Mouse (Mus musculus): ENCODE data around the gene Vmn1r217.
"Not testable (repeated sequence)": the region's sequence is repeated elsewhere in the genome, so short reads cannot be mapped to it uniquely, and the experiment has no call there.

The Vmn1r217 gene

DNA sequence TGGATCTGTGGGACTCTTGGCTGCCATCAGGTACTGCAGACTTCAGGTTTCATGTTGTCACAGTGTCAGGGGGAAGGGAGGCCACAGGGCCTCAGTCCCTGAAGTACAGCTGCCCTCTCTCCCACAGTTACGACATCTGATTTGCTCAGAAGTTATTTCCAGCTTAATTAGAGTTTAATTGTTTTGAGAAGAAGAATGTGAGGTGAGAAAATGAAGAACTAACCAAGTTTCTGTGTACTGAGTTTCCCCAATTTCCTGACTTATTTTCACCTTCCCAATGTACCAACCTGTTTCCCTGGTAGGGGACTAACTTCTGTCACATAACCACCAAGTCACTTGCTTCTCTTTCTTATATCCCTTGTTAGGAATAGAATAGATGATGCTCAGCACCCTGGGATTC, at the start of gene Vmn1r217:
Vmn1r217 (minus strand) TSS at position 101 of the 400 bp plus-strand sequence.
- DNase-seq (ENCODE audit: low spot score in 2 of 2) = not testable (repeated sequence)

DNA sequence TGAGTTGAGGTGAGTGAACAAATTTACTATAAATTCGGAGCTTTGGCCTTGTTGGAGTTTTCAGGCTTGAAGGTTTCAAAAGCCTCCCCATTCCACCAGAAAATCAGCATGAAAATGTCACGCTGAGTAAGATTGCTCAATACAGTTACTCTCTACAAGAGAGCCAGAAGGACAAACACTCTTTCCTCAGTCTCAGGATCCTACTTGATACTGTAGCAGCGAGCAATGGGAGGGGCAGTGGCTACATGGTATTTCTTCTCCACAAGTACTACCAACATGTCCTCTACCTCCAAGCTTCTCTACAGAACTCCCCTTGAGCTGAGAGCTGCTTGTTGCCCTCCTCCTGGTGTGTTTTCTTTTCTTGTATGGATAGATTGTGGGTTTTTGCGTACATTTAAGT, 48.4 kb upstream of the Vmn1r217 start:
- not testable (repeated sequence) for DNase-seq (ENCODE audit: low spot score in 2 of 2)

DNA sequence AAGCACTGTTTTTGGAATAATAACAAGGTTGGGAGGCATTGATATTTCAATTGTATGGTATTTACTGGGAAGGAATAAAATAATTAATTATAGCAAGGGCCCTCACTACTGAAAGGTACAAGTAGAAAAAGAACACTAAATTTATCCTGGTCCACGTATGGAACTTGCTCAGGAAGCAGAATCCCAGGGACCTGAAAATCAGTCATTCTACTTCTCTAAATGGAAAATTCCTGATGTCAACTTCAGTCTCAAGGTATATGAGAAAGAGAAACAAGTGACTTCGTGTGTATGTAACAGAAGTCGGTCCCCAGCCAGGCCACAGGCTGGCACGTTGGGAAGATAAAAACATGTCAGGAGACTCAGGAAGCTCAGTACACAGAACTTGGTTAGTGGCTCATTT, 41.0 kb upstream of the Vmn1r217 start, which contains the start of gene Vmn1r219:
Vmn1r219 (plus strand) TSS at position 301 of the 400 bp plus-strand sequence.
- DNase-seq (ENCODE audit: low spot score in 2 of 2) = no peak

DNA sequence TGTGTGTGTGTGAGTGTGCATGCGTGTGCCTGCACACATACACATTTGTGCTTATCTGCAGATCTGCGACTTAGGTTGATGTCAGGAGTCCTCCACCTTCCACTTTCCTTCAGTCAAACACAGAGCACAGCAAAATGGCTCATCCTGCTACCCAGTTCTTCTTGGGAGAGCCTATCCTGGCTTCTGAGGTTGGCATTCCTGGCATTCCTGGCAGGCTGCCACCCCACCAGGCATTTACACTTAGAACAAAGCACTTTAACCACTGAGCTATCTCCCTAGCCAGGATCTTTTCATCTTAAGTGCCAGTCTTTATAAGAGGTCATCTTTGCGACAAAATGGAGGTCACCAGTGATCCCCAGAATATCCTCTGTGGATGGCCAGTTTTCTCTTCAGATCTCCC, 39.8 kb upstream of the Vmn1r217 start:
- no peak for DNase-seq (ENCODE audit: low spot score in 2 of 2)

DNA sequence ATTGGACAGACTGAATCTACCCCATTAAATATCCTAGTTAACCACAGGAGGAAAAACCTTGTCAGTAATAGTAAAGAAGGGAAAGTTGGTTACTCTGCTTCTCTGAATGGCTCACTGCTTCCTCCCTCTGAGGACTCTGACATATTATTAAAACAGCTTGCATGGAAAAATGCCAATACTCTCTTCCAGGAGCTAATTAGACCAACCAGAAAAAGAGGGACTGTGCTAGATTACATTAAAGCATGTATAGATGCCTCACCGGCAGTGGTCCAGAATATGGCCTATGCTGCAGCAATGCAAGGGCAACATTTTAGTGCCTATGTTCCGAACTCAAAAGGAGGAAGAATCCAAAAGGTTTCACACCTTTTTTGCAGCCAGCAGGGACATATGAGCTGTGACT, 20.9 kb upstream of the Vmn1r217 start:
- no peak for DNase-seq (ENCODE audit: low spot score in 2 of 2)

DNA sequence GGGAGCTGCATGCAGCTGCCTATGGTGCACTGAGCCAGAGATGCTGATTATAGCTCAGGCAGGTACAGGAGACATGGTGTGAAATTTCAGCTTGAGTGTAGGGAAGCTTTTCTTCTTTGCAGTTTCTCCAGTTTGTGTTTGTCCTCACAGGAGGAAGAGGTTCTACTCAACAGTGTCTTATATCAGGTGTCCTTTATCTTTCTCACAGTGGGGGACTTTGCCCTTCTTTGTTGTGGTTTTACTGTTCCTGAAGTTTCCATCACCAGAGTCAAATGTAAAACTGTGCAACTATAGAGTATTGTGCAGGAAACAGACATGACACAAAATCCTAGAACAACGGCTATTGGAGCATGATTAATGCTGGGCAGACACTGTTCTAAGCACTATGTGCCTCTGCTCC, 15.5 kb upstream of the Vmn1r217 start:
- no peak for DNase-seq (ENCODE audit: low spot score in 2 of 2)

DNA sequence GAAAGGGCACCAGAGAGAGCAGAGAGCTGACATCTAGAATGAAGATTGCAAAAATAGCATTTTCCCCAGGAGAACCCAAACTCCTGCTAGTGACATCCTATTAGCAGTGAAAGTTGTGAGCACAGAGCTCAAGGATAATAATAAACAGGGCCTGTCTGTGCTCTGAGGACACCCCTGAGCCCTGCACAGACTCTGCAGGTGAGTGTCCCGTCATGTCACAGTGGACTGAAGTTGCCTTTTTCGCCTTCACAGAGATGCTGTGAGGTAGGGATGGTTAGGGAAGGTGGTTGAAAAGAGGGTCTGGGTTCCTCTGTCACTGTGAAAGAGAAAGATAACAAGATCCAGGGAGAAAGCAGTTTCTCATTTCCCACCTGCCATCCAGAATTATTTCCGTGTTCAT, 15.1 kb upstream of the Vmn1r217 start, which contains the start of gene Vmn1r218:
Vmn1r218 (plus strand) TSS at position 57 of the 400 bp plus-strand sequence.
- no peak for DNase-seq (ENCODE audit: low spot score in 2 of 2)

DNA sequence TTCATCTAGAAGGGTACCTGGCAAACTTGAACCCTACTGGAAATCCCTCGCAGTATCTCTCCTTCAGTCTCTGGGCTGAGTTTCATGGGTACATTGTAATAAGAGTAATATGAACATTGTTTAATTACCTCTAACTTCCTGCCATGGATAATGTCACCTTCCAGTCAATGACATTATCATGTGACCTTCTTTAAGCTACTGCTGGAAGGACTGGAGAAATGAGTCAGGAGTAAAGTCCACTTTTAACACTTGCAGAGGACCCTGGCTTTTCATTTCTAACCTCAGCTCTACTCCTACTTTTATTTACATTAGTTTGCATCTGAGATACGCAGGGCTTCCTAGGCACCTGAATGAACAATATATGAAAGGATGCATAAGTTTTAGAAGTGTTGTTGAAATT, 2.6 kb upstream of the Vmn1r217 start:
- no peak for DNase-seq (ENCODE audit: low spot score in 2 of 2)

DNA sequence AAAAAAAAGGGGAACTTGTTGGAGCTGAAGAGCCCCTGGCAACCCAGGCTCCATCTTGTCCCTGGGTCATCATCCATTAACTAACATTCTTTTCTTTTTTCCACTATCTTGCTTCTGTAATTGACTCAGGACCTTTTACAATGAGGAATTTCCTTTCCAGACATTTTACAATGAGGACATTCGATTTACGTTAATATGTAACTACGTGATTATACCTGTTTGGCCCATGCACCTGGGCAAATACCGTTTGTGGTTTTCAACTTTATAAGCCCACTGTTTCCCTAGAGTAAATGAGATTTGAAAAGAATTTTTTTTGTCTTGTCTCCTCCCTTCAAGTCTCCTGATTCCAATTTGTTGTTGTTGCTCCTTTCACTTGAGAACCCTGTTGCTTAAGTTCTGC, 23.6 kb downstream of the Vmn1r217 start:
- DNase-seq (ENCODE audit: low spot score in 2 of 2) = no peak

DNA sequence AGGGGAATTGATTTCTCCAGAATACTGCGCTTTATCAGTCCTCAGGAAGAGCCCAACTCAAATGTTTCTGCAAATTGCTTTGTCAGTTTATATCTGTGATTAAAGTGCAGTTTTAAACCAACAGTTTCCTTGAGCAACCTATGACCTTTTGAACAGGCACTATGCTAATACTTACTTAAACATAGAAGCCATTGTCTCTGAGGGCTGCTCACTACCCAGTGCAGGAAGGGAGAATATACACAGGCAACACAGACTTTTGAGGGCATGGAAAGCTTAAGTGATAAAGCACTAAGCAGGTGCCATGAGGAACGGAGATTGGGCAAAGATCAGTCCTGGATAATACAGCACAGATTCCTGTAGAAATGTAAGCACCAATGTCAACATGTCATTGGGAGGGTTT, 48.7 kb downstream of the Vmn1r217 start:
- DNase-seq (ENCODE audit: low spot score in 2 of 2) = no peak

DNA sequence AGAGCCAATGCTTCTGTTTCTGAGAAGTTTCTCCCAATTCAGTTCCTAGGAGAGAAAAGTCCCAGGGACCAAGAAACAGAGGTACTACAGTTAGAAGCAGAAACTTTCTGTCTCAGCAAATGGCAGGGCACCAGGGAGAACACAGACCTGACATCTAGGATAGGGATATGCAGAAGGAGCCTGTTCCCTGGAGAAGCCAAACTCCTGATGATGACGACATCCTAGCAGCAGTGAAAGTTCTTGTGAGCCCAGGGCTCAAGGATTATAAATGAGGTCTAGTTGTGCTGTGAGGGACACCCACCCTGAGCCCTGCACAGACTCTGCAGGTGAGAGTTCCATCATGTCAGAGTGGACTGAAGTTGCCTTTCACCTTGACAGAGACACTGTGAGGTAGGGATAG, 50.3 kb downstream of the Vmn1r217 start, which contains the start of gene Vmn1r215:
Vmn1r215 (plus strand) TSS at position 301 of the 400 bp plus-strand sequence.
- no peak for DNase-seq (ENCODE audit: low spot score in 2 of 2)

DNA sequence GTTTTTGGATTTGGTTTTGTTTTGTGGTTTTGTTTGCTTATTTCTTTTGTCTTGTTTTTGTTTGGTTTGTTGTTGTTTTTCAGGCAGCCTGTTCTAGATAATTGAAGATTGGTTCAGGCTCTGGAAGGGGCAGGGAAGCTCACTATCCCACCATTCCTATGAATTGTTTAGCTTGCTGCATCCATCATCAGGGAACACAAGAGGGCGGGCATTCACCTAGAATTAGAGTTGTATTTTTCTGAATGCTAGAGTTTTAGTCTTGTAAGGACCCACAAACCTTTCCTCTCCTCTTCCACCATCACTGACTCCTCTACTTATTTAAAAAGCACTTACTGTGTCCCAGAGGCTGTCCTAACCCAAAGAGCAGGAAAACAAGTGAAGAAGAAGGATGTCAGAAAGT, 60.2 kb downstream of the Vmn1r217 start:
- no peak for DNase-seq (ENCODE audit: low spot score in 2 of 2)

All from right cerebral cortex, postnatal 10 days (tissue).